Mouse (Mus musculus): ENCODE results near the gene Tmem63c. TPM values are rescaled to one million over a fixed set of nuclear protein-coding genes. Genes with fewer than 3 reads are reported as not detected.

The Tmem63c gene
- polyA plus RNA-seq, 1 experiment from 2014 or later = 0.05 TPM

- Histone ChIP-seq H3K4me3 (no peak overlapping the region), H3K9ac (no peak overlapping the region), H3K36me3 (no peaks in the 10 kb centered on the region), H3K27me3 (peaks cover 47% of the 10 kb centered on the region), H3K9me3 (replicated peaks) (no peaks in the 10 kb centered on the region), H3K27ac (no peak overlapping the region), H3K4me1 (replicated peaks) (no peaks in the 10 kb centered on the region), H3K4me2 (no peak overlapping the region)
- WGBS = 62% methylated on average over 17 of the region's 17 CpGs
- ATAC-seq (replicated peaks; ENCODE audit: insufficient number of reproducible peaks, insufficient read depth, low FRiP score, low read depth) = no peak
Measured at GRCm38 (mm10) chr12:87057066-87057465, 35.9 kb downstream of the Tmem63c start.

GRCm38 (mm10) chr12:87065446-87065845, 44.3 kb downstream of the Tmem63c start:
- Histone ChIP-seq H3K36me3 (no peaks in the 10 kb centered on the region), H3K9me3 (replicated peaks) (no peaks in the 10 kb centered on the region), H3K27ac (no peak overlapping the region), H3K4me2 (no peak overlapping the region), H3K4me3 (no peak overlapping the region), H3K4me1 (replicated peaks) (no peaks in the 10 kb centered on the region), H3K9ac (no peak overlapping the region), H3K27me3 (peaks cover 7% of the 10 kb centered on the region)
- 82% methylated on average over 11 of the region's 11 CpGs for WGBS
- no peak for ATAC-seq (replicated peaks; ENCODE audit: insufficient number of reproducible peaks, insufficient read depth, low FRiP score, low read depth)

DNA sequence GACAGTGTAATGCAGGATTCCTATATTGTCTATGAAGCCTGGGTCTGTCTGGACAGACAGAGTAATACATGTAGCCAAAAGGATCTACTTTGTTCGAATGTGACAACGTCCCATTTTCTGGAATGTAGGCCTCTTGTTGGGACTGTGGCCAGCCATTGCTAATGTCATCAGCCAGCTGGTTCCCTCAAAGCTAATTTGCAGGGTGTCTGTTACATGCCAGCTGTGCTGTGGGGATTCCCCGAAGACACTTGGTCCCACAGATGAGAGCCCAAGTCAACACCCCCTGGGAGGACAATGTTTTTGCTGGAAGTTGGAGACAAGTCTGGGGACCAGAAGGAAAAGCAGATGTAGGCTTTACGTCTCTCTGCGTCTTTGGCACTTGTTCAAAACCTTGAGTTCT, 45.3 kb downstream of the Tmem63c start:
- H3K36me3 ChIP-seq = no peaks in the 10 kb centered on the region
- H3K27me3 ChIP-seq = peaks cover 7% of the 10 kb centered on the region
- no peak overlapping the region for H3K27ac ChIP-seq
- no peaks in the 10 kb centered on the region for H3K9me3 ChIP-seq (replicated peaks)
- WGBS = 72% methylated on average over 5 of the region's 5 CpGs
- no peak overlapping the region for H3K4me2 ChIP-seq
- no peak overlapping the region for H3K4me3 ChIP-seq
- no peak for ATAC-seq (replicated peaks; ENCODE audit: insufficient number of reproducible peaks, insufficient read depth, low FRiP score, low read depth)
- H3K4me1 ChIP-seq (replicated peaks) = no peaks in the 10 kb centered on the region
- no peak overlapping the region for H3K9ac ChIP-seq

- ATAC-seq (replicated peaks; ENCODE audit: insufficient number of reproducible peaks, insufficient read depth, low FRiP score, low read depth) = no peak
- H3K27me3 ChIP-seq = peaks cover 6% of the 10 kb centered on the region
- H3K36me3 ChIP-seq = no peaks in the 10 kb centered on the region
- 63% methylated on average over 5 of the region's 5 CpGs for WGBS
- no peak overlapping the region for H3K9ac ChIP-seq
- H3K4me2 ChIP-seq = no peak overlapping the region
- H3K9me3 ChIP-seq (replicated peaks) = no peaks in the 10 kb centered on the region
- H3K27ac ChIP-seq = no peak overlapping the region
- no peak overlapping the region for H3K4me3 ChIP-seq
- H3K4me1 ChIP-seq (replicated peaks) = no peaks in the 10 kb centered on the region
Measured at GRCm38 (mm10) chr12:87070520-87070919, 49.4 kb downstream of the Tmem63c start.

GRCm38 (mm10) chr12:87076610-87077009, 55.5 kb downstream of the Tmem63c start:
- WGBS = 81% methylated on average over 2 of the region's 2 CpGs
- Histone ChIP-seq H3K4me2 (no peak overlapping the region), H3K4me3 (no peak overlapping the region), H3K9ac (no peak overlapping the region), H3K27me3 (no peaks in the 10 kb centered on the region), H3K4me1 (replicated peaks) (no peaks in the 10 kb centered on the region), H3K36me3 (no peaks in the 10 kb centered on the region), H3K27ac (no peak overlapping the region), H3K9me3 (replicated peaks) (no peaks in the 10 kb centered on the region)
- ATAC-seq (replicated peaks; ENCODE audit: insufficient number of reproducible peaks, insufficient read depth, low FRiP score, low read depth) = no peak

DNA sequence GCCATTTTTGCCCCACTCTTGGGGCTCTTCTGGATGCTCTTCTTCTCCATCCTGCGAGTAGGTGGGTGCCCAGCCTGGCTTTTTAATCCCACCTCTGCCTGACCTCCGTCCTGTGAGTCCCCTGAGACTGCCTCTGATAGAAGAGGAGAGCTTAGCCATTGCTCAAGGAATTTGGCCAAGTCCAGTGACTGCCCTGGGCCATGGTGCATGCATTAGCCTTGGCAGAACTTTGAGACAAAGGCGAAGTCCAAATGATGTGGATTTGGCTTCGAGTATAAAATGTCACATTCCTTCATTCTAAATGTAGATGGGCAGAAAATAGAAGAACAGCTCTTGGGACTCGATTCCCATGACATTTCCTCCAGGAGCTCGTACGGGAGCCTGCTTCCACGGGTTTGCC, 61.7 kb downstream of the Tmem63c start:
- H3K9ac ChIP-seq = no peak overlapping the region
- no peak for ATAC-seq (replicated peaks; ENCODE audit: insufficient number of reproducible peaks, insufficient read depth, low FRiP score, low read depth)
- no peaks in the 10 kb centered on the region for H3K27me3 ChIP-seq
- H3K4me1 ChIP-seq (replicated peaks) = no peaks in the 10 kb centered on the region
- 70% methylated on average over 8 of the region's 8 CpGs for WGBS
- no peak overlapping the region for H3K4me2 ChIP-seq
- H3K36me3 ChIP-seq = no peaks in the 10 kb centered on the region
- no peak overlapping the region for H3K4me3 ChIP-seq
- no peaks in the 10 kb centered on the region for H3K9me3 ChIP-seq (replicated peaks)
- H3K27ac ChIP-seq = no peak overlapping the region

GRCm38 (mm10) chr12:87087236-87087635, 66.1 kb downstream of the Tmem63c start:
- no peak overlapping the region for H3K4me2 ChIP-seq
- H3K9me3 ChIP-seq (replicated peaks) = no peaks in the 10 kb centered on the region
- H3K4me3 ChIP-seq = no peak overlapping the region
- 61% methylated on average over 7 of the region's 7 CpGs for WGBS
- H3K27ac ChIP-seq = no peak overlapping the region
- no peaks in the 10 kb centered on the region for H3K27me3 ChIP-seq
- no peak for ATAC-seq (replicated peaks; ENCODE audit: insufficient number of reproducible peaks, insufficient read depth, low FRiP score, low read depth)
- H3K36me3 ChIP-seq = no peaks in the 10 kb centered on the region
- peaks cover 22% of the 10 kb centered on the region for H3K4me1 ChIP-seq (replicated peaks)
- H3K9ac ChIP-seq = no peak overlapping the region

DNA sequence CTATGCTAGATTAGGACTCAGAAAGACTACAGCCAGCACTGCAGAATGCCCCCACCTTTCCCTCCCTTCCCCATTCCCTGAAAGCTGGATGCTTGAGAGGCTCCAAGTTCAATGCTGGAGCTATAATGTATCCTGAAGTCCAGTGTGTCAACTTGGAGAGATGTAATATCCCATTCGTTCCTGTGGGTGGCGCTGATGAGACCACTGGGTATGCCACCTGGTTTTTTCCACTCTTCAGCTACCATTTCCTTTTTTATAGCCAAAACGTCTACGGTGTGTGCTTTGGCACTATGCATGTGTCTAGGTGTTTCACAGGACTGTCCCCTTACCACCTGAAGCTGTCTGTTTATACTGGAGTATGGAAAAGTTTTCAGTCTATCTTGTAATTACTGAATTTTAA, 67.2 kb downstream of the Tmem63c start:
- peaks cover 22% of the 10 kb centered on the region for H3K4me1 ChIP-seq (replicated peaks)
- H3K36me3 ChIP-seq = no peaks in the 10 kb centered on the region
- WGBS = 27% methylated on average over 4 of the region's 4 CpGs
- no peak overlapping the region for H3K4me3 ChIP-seq
- H3K4me2 ChIP-seq = no peak overlapping the region
- H3K27me3 ChIP-seq = no peaks in the 10 kb centered on the region
- no peaks in the 10 kb centered on the region for H3K9me3 ChIP-seq (replicated peaks)
- no peak overlapping the region for H3K9ac ChIP-seq
- no peak overlapping the region for H3K27ac ChIP-seq
- no peak for ATAC-seq (replicated peaks; ENCODE audit: insufficient number of reproducible peaks, insufficient read depth, low FRiP score, low read depth)

DNA sequence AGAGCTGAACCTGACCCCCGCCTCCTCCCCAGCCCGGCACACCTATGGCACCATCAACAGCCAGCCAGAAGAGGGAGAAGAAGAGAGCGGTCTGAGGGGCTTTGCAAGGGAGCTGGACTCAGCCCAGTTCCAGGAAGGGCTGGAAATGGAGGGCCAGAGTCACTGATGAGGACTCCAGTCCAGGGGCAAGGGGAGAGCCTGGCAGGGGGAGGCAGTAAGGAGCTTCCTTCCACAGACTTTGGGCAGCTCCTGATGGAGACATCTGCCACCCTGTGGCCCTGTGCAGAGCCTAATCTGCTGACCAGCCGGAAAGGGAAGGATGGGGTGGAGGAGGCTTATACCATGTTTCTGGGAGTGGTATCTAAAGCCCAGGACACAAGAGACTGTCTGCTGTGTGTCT, 68.1 kb downstream of the Tmem63c start:
- H3K4me1 ChIP-seq (replicated peaks) = peaks cover 22% of the 10 kb centered on the region
- whole genome bisulfite sequencing = 72% methylated on average over 4 of the region's 4 CpGs
- H3K27ac ChIP-seq = no peak overlapping the region
- H3K27me3 ChIP-seq = no peaks in the 10 kb centered on the region
- no peaks in the 10 kb centered on the region for H3K36me3 ChIP-seq
- no peak overlapping the region for H3K4me2 ChIP-seq
- H3K9me3 ChIP-seq (replicated peaks) = no peaks in the 10 kb centered on the region
- H3K4me3 ChIP-seq = no peak overlapping the region
- ATAC-seq (replicated peaks; ENCODE audit: insufficient number of reproducible peaks, insufficient read depth, low FRiP score, low read depth) = no peak
- H3K9ac ChIP-seq = no peak overlapping the region

DNA sequence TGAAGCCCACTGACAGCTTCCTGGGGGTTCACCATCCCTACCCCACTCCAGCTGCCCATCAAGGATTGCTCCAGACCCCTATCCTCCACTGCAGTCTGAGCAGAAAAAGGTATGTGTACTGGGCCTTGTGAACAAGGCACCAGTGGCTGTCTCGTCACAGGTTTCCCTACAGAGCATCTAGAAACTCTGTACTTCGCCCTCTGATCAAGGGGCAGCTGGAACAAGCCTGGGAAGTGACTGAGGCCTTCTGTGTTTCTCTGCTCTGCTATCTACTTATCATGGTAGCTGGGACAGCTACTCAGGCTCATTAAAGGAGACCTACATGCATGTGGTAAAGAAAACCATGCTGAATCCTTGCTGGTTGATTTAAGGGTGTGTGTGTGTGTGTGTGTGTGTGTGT, 68.6 kb downstream of the Tmem63c start:
- H3K9ac ChIP-seq = no peak overlapping the region
- no peaks in the 10 kb centered on the region for H3K9me3 ChIP-seq (replicated peaks)
- no peak overlapping the region for H3K4me2 ChIP-seq
- no peak overlapping the region for H3K27ac ChIP-seq
- no peaks in the 10 kb centered on the region for H3K36me3 ChIP-seq
- peaks cover 22% of the 10 kb centered on the region for H3K4me1 ChIP-seq (replicated peaks)
- H3K4me3 ChIP-seq = no peak overlapping the region
- H3K27me3 ChIP-seq = no peaks in the 10 kb centered on the region
- WGBS = 73% methylated on average over 2 of the region's 2 CpGs
- ATAC-seq (replicated peaks; ENCODE audit: insufficient number of reproducible peaks, insufficient read depth, low FRiP score, low read depth) = no peak

GRCm38 (mm10) chr12:87091916-87092315, 70.8 kb downstream of the Tmem63c start:
- Histone ChIP-seq H3K9ac (no peak overlapping the region), H3K9me3 (replicated peaks) (no peaks in the 10 kb centered on the region), H3K4me2 (no peak overlapping the region), H3K27me3 (no peaks in the 10 kb centered on the region), H3K27ac (no peak overlapping the region), H3K4me3 (no peak overlapping the region), H3K4me1 (replicated peaks) (peaks cover 22% of the 10 kb centered on the region), H3K36me3 (no peaks in the 10 kb centered on the region)
- ATAC-seq (replicated peaks; ENCODE audit: insufficient number of reproducible peaks, insufficient read depth, low FRiP score, low read depth) = no peak
- 88% methylated on average over 2 of the region's 2 CpGs for WGBS

DNA sequence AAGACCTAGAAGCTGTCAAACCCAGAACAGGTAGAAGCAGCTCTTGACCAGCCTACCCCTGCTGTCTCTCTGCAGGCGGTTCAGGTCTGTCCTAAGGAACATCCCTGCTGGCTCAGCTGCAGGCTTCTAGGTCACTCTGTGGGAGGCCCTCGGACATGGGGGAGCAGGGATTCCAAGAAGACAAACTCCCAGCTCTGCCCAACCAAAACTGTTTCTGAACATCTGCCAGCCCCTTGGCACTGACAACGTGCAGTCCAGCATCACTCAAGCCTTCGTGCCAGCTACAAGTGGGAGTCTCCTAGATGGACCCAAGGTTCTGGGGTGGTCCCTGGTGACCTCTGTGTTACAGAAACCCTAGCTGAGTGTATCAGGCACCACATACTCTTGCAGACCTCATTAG, 72.1 kb downstream of the Tmem63c start:
- no peaks in the 10 kb centered on the region for H3K9me3 ChIP-seq (replicated peaks)
- no peak overlapping the region for H3K27ac ChIP-seq
- 67% methylated on average over 4 of the region's 4 CpGs for WGBS
- H3K4me1 ChIP-seq (replicated peaks) = peaks cover 21% of the 10 kb centered on the region
- H3K27me3 ChIP-seq = peaks cover 8% of the 10 kb centered on the region; the same call in 1 of the 2 replicates
- ATAC-seq (replicated peaks; ENCODE audit: insufficient number of reproducible peaks, insufficient read depth, low FRiP score, low read depth) = no peak
- no peak overlapping the region for H3K9ac ChIP-seq
- H3K4me2 ChIP-seq = no peak overlapping the region
- no peak overlapping the region for H3K4me3 ChIP-seq
- H3K36me3 ChIP-seq = no peaks in the 10 kb centered on the region

All from heart, embryonic 15.5 days (tissue).